Mouse (Mus musculus) brown adipose tissue, adult 24 weeks (tissue): Measurements from ENCODE around the gene Nkain4. TPM values are rescaled to one million over a fixed set of nuclear protein-coding genes. Genes with fewer than 3 reads are reported as not detected.

Experiments
- H3K27ac ChIP-seq: fragments of 200-500 bp; replicated peaks from 2 replicates; pipeline ENCODE4 v1.5.1; 2012; ENCODE audit warnings: low read depth, mild to moderate bottlenecking, low read length
- H3K4me1 ChIP-seq: fragments of 200-500 bp; 2 replicates; pipeline ENCODE4 v1.6.1; 2012; ENCODE audit warnings: low read length, mixed read lengths; ENCODE audit not compliant: control insufficient read depth, insufficient read depth, insufficient read length
- H3K4me3 ChIP-seq: fragments of 200-500 bp; 2 replicates; pipeline ENCODE4 v1.5.1; 2012; ENCODE audit warnings: low read depth, mild to moderate bottlenecking, low read length, moderate library complexity; ENCODE audit not compliant: insufficient read depth
- polyA plus RNA-seq: library from polyadenylated mRNA; stranded (reverse); fragments of >200 nt; gene quantifications from 2 replicates; pipeline ENCODE4 v1.2.4, GENCODE M21; 2012; ENCODE audit not compliant: missing spikeins, insufficient read depth, insufficient read length

Gene Nkain4
- polyA plus RNA-seq, 1 experiment: not detected

- Histone ChIP-seq H3K4me1 (no peaks in the 10 kb centered on the region; the same call in 1 of the 2 replicates), H3K4me3 (peak overlapping the region; percentile 99), H3K27ac (peak overlapping the region; percentile 93)
Measured at GRCm38 (mm10) chr2:180966092-180966882, 11.8 kb upstream of the Nkain4 start.

GRCm38 (mm10) chr2:180963956-180964355 lies 9.5 kb upstream of the Nkain4 start:
- no peak overlapping the region for H3K4me3 ChIP-seq
- H3K27ac ChIP-seq: no peak overlapping the region

GRCm38 (mm10) chr2:180962616-180963308 lies 8.3 kb upstream of the Nkain4 start:
- Histone ChIP-seq H3K27ac (no peak overlapping the region), H3K4me3 (no peak overlapping the region), H3K4me1 (no peaks in the 10 kb centered on the region)

More at GRCm38 (mm10) chr2:180963956-180964355, 9.5 kb upstream of the Nkain4 start:
- H3K4me1 ChIP-seq: no peaks in the 10 kb centered on the region; the same call in 1 of the 2 replicates

GRCm38 (mm10) chr2:180960187-180960586 lies 5.7 kb upstream of the Nkain4 start:
- H3K4me3 ChIP-seq: no peak overlapping the region
- H3K27ac ChIP-seq: no peak overlapping the region
- H3K4me1 ChIP-seq: no peaks in the 10 kb centered on the region

GRCm38 (mm10) chr2:180959605-180960004 lies 5.1 kb upstream of the Nkain4 start:
- Histone ChIP-seq H3K4me1 (no peaks in the 10 kb centered on the region), H3K27ac (no peak overlapping the region), H3K4me3 (no peak overlapping the region)

GRCm38 (mm10) chr2:180953638-180954037 lies 861 bp downstream of the Nkain4 start:
- no peak overlapping the region; the same call in 1 of the 2 replicates for H3K4me3 ChIP-seq
- H3K4me1 ChIP-seq: no peaks in the 10 kb centered on the region; the same call in 1 of the 2 replicates
- no peak overlapping the region for H3K27ac ChIP-seq

- Histone ChIP-seq H3K4me3 (no peak overlapping the region), H3K27ac (no peak overlapping the region), H3K4me1 (no peaks in the 10 kb centered on the region; the same call in 1 of the 2 replicates)
Measured at GRCm38 (mm10) chr2:180952731-180953171, 1.7 kb downstream of the Nkain4 start.

- no peak overlapping the region for H3K4me3 ChIP-seq
- H3K27ac ChIP-seq: no peak overlapping the region
- H3K4me1 ChIP-seq: no peaks in the 10 kb centered on the region; the same call in 1 of the 2 replicates
Measured at GRCm38 (mm10) chr2:180949947-180950346, 4.6 kb downstream of the Nkain4 start.

- no peaks in the 10 kb centered on the region for H3K4me1 ChIP-seq
- no peak overlapping the region for H3K27ac ChIP-seq
- H3K4me3 ChIP-seq: no peak overlapping the region
Measured at GRCm38 (mm10) chr2:180941869-180942268, 12.6 kb downstream of the Nkain4 start.

GRCm38 (mm10) chr2:180940187-180940586 lies 14.3 kb downstream of the Nkain4 start:
- Histone ChIP-seq H3K27ac (no peak overlapping the region), H3K4me3 (no peak overlapping the region), H3K4me1 (no peaks in the 10 kb centered on the region)

GRCm38 (mm10) chr2:180932418-180932817 lies 22.1 kb downstream of the Nkain4 start:
- no peak overlapping the region for H3K27ac ChIP-seq
- H3K4me3 ChIP-seq: no peak overlapping the region
- H3K4me1 ChIP-seq: no peaks in the 10 kb centered on the region

- no peak within 1 kb of the TSS for H3K4me3 ChIP-seq
- H3K27ac ChIP-seq: no peak within 1 kb of the TSS
- H3K4me1 ChIP-seq: no peaks in the 10 kb centered on the region
Measured at GRCm38 (mm10) chr2:180928723-180929122, 25.8 kb downstream of the Nkain4 start, which contains the start of gene Birc7. Birc7 (plus strand) TSS chr2:180929023.

- no peak overlapping the region for H3K27ac ChIP-seq
- H3K4me1 ChIP-seq: no peaks in the 10 kb centered on the region
- H3K4me3 ChIP-seq: no peak overlapping the region
Measured at GRCm38 (mm10) chr2:180925176-180925575, 29.3 kb downstream of the Nkain4 start.

- Histone ChIP-seq H3K4me1 (peaks cover 2% of the 10 kb centered on the region; the same call in 1 of the 2 replicates), H3K27ac (no peak overlapping the region), H3K4me3 (no peak overlapping the region)
Measured at GRCm38 (mm10) chr2:180922739-180923138, 31.8 kb downstream of the Nkain4 start.

GRCm38 (mm10) chr2:180920810-180921400 lies 33.6 kb downstream of the Nkain4 start, which contains the start of gene Ythdf1:
Ythdf1 (minus strand) TSS chr2:180920949.
- Histone ChIP-seq H3K4me1 (peaks cover 2% of the 10 kb centered on the region; the same call in 1 of the 2 replicates), H3K27ac (peak within 1 kb of the TSS; percentile 43), H3K4me3 (peak within 1 kb of the TSS; percentile 90)
